Mouse (Mus musculus) kidney, adult 2 months (tissue): ENCODE results near the gene Fxyd5. TPM values are rescaled to one million over a fixed set of nuclear protein-coding genes. Genes with fewer than 3 reads are reported as not detected.

ENCODE experiments used
- DNase-seq: peaks from one replicate; pipeline ENCODE4 v3.0.0; 2021
- H3K27ac ChIP-seq: fragments of 200-500 bp; 2 replicates; pipeline ENCODE4 v1.5.1; 2012; ENCODE audit warnings: low read depth, low read length, control low read depth, inconsistent platforms; ENCODE audit not compliant: insufficient read depth
- H3K27me3 ChIP-seq: fragments of 200-500 bp; replicated peaks from 2 replicates; pipeline ENCODE4 v1.6.1; 2012; ENCODE audit warnings: mild to moderate bottlenecking, moderate library complexity, low read length, inconsistent platforms; ENCODE audit not compliant: control insufficient read depth, insufficient read depth
- H3K36me3 ChIP-seq: fragments of 200-500 bp; 2 replicates; pipeline ENCODE4 v1.6.1; 2012; ENCODE audit warnings: mild to moderate bottlenecking, moderate library complexity, low read length, inconsistent platforms; ENCODE audit not compliant: control insufficient read depth, insufficient read depth
- H3K4me1 ChIP-seq: fragments of 200-500 bp; 2 replicates; pipeline ENCODE4 v1.6.1; 2011; ENCODE audit warnings: low read length; ENCODE audit not compliant: control insufficient read depth, insufficient read depth
- H3K4me3 ChIP-seq: fragments of 200-500 bp; 2 replicates; pipeline ENCODE4 v1.5.1; 2011; ENCODE audit warnings: mild to moderate bottlenecking, low read depth, low read length, control low read depth; ENCODE audit not compliant: insufficient read depth
- CTCF ChIP-seq: fragments of 200-500 bp; conservative IDR thresholded peaks from 2 replicates; pipeline ENCODE4 v1.5.1; 2011; ENCODE audit warnings: low read depth, mild to moderate bottlenecking, control low read depth, low read length, moderate library complexity, mixed read lengths; ENCODE audit not compliant: insufficient read depth, insufficient read length
- POLR2A ChIP-seq: fragments of 200-500 bp; IDR thresholded peaks from one replicate; pipeline ENCODE4 v1.6.1; 2011; ENCODE audit warnings: low read depth, low read length, control low read depth
- WGBS: fragments of 180-500 bp; shearing (Covaris S2); methylation state at CpG from one replicate; pipeline ENCODE4 v1.1.7; 2018; 5-methylcytosine and 5-hydroxymethylcytosine counted together
- polyA plus RNA-seq: library from polyadenylated mRNA; depleted of rRNA; stranded (reverse); fragments of >200 nt; gene quantifications from 2 replicates; pipeline ENCODE4 v1.2.3, GENCODE M21; 2012; rRNA removed

Gene Fxyd5
- polyA plus RNA-seq, 1 experiment, result 54.2 TPM

DNA sequence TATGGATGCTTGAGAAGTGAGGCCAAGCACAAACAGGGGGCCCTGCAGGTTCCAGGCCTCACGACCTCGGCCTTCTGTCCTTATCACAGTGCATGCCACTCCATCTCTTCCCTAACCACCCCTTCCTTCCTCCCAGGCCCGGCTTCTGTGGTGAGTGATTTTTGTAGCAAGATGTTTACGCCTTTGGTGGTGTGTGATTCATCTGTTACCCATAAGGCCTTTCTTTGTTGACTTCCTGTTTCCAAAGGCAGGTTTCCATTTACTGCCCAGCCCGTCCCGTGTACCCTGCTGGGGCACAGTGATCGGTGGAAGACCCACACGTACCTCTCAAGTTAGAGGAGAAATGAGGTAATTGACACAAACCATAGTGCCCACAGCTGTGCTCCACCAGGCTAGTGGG lies 39.6 kb downstream of the Fxyd5 start:
- Histone ChIP-seq H3K36me3 (no peaks in the 10 kb centered on the region), H3K27ac (peak overlapping the region; percentile 65), H3K27me3 (no peaks in the 10 kb centered on the region), H3K4me3 (no peak overlapping the region), H3K4me1 (no peaks in the 10 kb centered on the region)
- TF ChIP-seq CTCF (no peak), POLR2A (no peak)
- DNase-seq, result peak; percentile 65
- WGBS, result 65% methylated on average over 8 of the region's 8 CpGs

- peak; percentile 86 for DNase-seq
- TF ChIP-seq POLR2A (no peak), CTCF (no peak)
- Histone ChIP-seq H3K27ac (no peak overlapping the region), H3K4me3 (no peak overlapping the region), H3K27me3 (no peaks in the 10 kb centered on the region), H3K36me3 (no peaks in the 10 kb centered on the region), H3K4me1 (no peaks in the 10 kb centered on the region)
- WGBS, result 16% methylated on average over 7 of the region's 7 CpGs
Measured at GRCm38 (mm10) chr7:31000505-31001020, 41.7 kb downstream of the Fxyd5 start.

DNA sequence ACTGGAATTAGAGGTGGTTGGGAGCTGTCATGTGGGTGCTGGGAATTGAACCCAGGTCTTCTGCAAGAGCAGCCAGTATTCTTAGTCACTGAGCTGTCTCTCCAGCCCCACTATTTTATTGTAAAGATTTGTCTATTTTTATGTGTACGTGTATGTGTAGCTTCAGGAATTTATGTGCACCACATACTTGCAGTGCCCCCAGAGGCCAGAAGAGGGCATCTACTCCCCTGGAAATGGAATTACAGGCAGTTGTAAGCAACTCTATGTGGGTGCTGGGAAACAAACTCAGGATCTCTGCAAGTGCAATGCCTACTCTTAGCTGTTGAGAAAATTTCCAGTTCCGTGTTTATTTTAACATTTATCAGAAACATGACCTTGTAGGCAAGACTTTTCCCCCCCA lies 45.8 kb downstream of the Fxyd5 start:
- Histone ChIP-seq H3K27ac (no peak overlapping the region), H3K36me3 (no peaks in the 10 kb centered on the region), H3K4me3 (no peak overlapping the region), H3K4me1 (no peaks in the 10 kb centered on the region), H3K27me3 (no peaks in the 10 kb centered on the region)
- no peak for DNase-seq
- 98% methylated on average over 2 of the region's 2 CpGs for WGBS
- TF ChIP-seq CTCF (0 out of 2 replicates have a peak, but pooled peaks have one; percentile 8), POLR2A (no peak)

- Histone ChIP-seq H3K27me3 (no peaks in the 10 kb centered on the region), H3K4me1 (no peaks in the 10 kb centered on the region), H3K4me3 (no peak overlapping the region), H3K36me3 (no peaks in the 10 kb centered on the region), H3K27ac (no peak overlapping the region)
- WGBS, result 83% methylated on average over 5 of the region's 5 CpGs
- TF ChIP-seq CTCF (no peak), POLR2A (no peak)
- no peak for DNase-seq
Measured at GRCm38 (mm10) chr7:30993986-30994385, 48.3 kb downstream of the Fxyd5 start.

- DNase-seq, result no peak
- Histone ChIP-seq H3K27me3 (no peaks in the 10 kb centered on the region), H3K27ac (no peak overlapping the region), H3K36me3 (no peaks in the 10 kb centered on the region), H3K4me3 (no peak overlapping the region), H3K4me1 (no peaks in the 10 kb centered on the region)
- 57% methylated on average over 5 of the region's 5 CpGs for WGBS
- TF ChIP-seq POLR2A, result no peak
- TF ChIP-seq CTCF, result no peak
Measured at GRCm38 (mm10) chr7:30992148-30992547, 50.1 kb downstream of the Fxyd5 start.

DNA sequence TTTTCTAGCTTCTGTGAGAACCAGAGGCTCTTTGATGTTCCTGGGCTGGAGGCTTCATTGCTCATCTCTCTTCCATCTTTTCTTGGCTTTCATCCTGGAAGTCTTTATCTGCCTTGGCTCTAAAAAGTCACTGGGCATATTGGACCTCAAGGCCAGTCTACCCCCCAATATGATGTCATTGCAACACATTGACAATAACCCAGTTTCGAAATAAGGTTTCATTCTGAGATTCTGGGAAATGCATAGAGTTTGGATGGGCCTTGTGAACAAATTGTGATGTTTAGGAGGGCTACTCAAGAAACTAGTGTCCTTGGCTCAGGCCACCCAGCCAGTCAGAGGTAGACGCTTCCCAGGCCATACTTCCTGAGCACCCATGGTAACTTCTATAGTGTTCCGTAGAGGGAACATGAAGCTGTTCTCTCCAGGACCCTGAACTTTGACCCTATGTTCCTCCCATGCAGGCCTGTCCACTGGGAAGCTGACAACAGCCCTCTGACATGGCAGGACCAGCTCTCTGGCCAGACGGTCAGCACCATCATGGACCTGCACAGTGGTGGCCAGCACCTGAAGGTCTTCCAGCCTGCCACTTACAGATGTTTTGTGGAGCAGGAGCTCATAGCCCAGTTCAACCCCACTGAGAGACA lies 53.6 kb downstream of the Fxyd5 start:
- Histone ChIP-seq H3K27ac (no peak overlapping the region), H3K4me3 (no peak overlapping the region), H3K36me3 (no peaks in the 10 kb centered on the region), H3K27me3 (no peaks in the 10 kb centered on the region), H3K4me1 (no peaks in the 10 kb centered on the region)
- DNase-seq, result no peak
- TF ChIP-seq CTCF (no peak), POLR2A (no peak)
- 90% methylated on average over 4 of the region's 4 CpGs for WGBS

DNA sequence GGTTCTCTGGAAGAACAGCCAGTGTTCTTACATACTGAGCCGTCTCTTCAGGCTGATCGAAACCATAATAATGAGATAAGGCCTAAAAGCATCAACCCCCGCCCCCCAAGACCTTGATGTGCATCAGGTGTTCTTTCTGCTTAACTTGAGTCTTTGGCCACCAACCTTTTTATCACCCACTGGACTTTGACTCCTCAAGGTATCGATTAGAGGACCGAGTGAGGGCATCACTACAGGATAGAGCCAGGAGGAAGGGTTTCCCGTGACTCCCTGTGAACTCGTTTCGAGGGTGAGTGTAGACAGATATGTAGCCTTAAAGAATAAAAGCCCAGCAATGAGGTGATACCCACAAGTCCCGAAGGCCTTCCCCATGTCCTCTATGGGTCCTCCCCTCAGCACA lies 56.9 kb downstream of the Fxyd5 start:
- no peaks in the 10 kb centered on the region for H3K27me3 ChIP-seq
- no peak overlapping the region for H3K27ac ChIP-seq
- WGBS, result 88% methylated on average over 9 of the region's 9 CpGs
- TF ChIP-seq POLR2A, result no peak
- TF ChIP-seq CTCF, result no peak
- DNase-seq, result no peak
- no peak overlapping the region for H3K4me3 ChIP-seq
- H3K36me3 ChIP-seq, result no peaks in the 10 kb centered on the region
- no peaks in the 10 kb centered on the region for H3K4me1 ChIP-seq

Other genes starting within 250 kb of the Fxyd5 start
- gene Ffar2, start 218.7 kb downstream of the Fxyd5 start, polyA plus RNA-seq, result 1.2 and 1.4 TPM in 2 replicates
- 0.07 and 0.08 TPM in 2 replicates for gene Ffar3, start 186.3 kb downstream of the Fxyd5 start, polyA plus RNA-seq
- 0.03 and 0.48 TPM in 2 replicates for gene Ffar1, start 180.9 kb downstream of the Fxyd5 start, polyA plus RNA-seq
- 0.42 and 11.2 TPM in 2 replicates for gene Cd22, start 162.1 kb downstream of the Fxyd5 start, polyA plus RNA-seq
- 0.71 and 0.94 TPM in 2 replicates for gene Mag, start 127.6 kb downstream of the Fxyd5 start, polyA plus RNA-seq
- gene Hamp2, start 117.8 kb downstream of the Fxyd5 start, polyA plus RNA-seq, result 1.1 TPM in 1 of 2 replicates, not detected in the other
- not detected in 2 replicates for gene Hamp, start 98.4 kb downstream of the Fxyd5 start, polyA plus RNA-seq
- 118 and 124 TPM in 2 replicates for gene Usf2, start 85.7 kb downstream of the Fxyd5 start, polyA plus RNA-seq
- 60.7 and 70.2 TPM in 2 replicates for gene Lsr, start 69.0 kb downstream of the Fxyd5 start, polyA plus RNA-seq
- gene Fam187b, start 68.7 kb downstream of the Fxyd5 start, polyA plus RNA-seq, result 9.1 and 12.7 TPM in 2 replicates
- 1.8 and 2.2 TPM in 2 replicates for gene Fxyd7, start 9.0 kb upstream of the Fxyd5 start, polyA plus RNA-seq
- 107 and 119 TPM in 2 replicates for gene Fxyd1, start 14.7 kb upstream of the Fxyd5 start, polyA plus RNA-seq
- 0.99 and 2.2 TPM in 2 replicates for gene Lgi4, start 16.9 kb upstream of the Fxyd5 start, polyA plus RNA-seq
- 4.8 and 5.1 TPM in 2 replicates for gene Fxyd3, start 34.2 kb upstream of the Fxyd5 start, polyA plus RNA-seq
- 626 and 739 TPM in 2 replicates for gene Hpn, start 72.8 kb upstream of the Fxyd5 start, polyA plus RNA-seq
- gene Scn1b, start 84.5 kb upstream of the Fxyd5 start, polyA plus RNA-seq, result 25.1 and 27.9 TPM in 2 replicates
- gene Gramd1a, start 113.4 kb upstream of the Fxyd5 start, polyA plus RNA-seq, result 53.8 and 57.1 TPM in 2 replicates
- gene Scgb2b2, start 248.0 kb upstream of the Fxyd5 start, polyA plus RNA-seq, result not detected in 2 replicates
- gene Scgb1b2, start 249.3 kb upstream of the Fxyd5 start, polyA plus RNA-seq, result not detected in 2 replicates